Mouse (Mus musculus): ENCODE data around the gene Mrc1.

DNA sequence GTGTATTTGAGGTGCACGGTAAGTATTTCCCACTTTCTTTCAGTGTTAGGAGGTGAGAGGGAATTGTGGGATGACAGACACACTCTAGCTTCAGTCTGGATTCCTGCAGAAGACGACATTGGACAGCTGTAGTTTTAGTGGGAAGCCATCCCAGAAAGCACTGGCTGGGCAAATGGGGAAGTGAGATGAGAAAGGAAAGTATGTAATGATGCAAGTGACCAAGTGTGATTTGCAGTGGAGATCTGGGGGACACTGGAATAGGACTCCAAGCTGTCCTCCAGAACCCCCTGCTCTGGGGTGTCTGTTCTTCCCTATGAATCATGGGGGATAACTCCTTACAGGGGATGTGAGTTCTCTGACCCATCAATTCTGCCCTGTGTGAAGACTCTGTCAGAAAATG, 4.8 kb downstream of the Mrc1 start:
- TF ChIP-seq CTCF (IDR thresholded peaks at IDR 0.05; ENCODE audit: control insufficient read depth, insufficient read depth, insufficient read length), result no peak
- no peak for TF ChIP-seq MAX (IDR thresholded peaks at IDR 0.05)
- no peak for TF ChIP-seq MYOD1 (IDR thresholded peaks at IDR 0.05; ENCODE audit: control insufficient read depth, insufficient read length, low read depth)
